Mouse (Mus musculus) kidney, embryonic 14.5 days (tissue): ENCODE measurements around the gene Rhbdl3. TPM values are rescaled to one million over a fixed set of nuclear protein-coding genes. Genes with fewer than 3 reads are reported as not detected.
A peak's percentile ranks its signal among the peaks of the same experiment; 100 is the strongest.
"Not testable (repeated sequence)": the region's sequence is repeated elsewhere in the genome, so short reads cannot be mapped to it uniquely, and the experiment has no call there.

Experiments used
- ATAC-seq: fragments of 200-750 bp; cut with Nextera tagmentation; 2 replicates; pipeline ENCODE4 v1.8.0; 2017; ENCODE audit warnings: moderate number of reproducible peaks, mild to moderate bottlenecking, moderate TSS enrichment, moderate library complexity; ENCODE audit not compliant: low FRiP score, low TSS enrichment
- H3K27ac ChIP-seq: fragments of 300-500 bp; sonication (generic); 2 replicates; pipeline ENCODE4 v1.5.1; 2014; ENCODE audit warnings: low read depth, mild to moderate bottlenecking, low read length, moderate library complexity, mixed read lengths
- H3K27me3 ChIP-seq: fragments of 300-500 bp; sonication (generic); 2 replicates; pipeline ENCODE4 v1.6.1; 2014; ENCODE audit warnings: mild to moderate bottlenecking, low read length; ENCODE audit not compliant: control insufficient read depth, insufficient read depth
- H3K36me3 ChIP-seq: fragments of 300-500 bp; sonication (generic); 2 replicates; pipeline ENCODE4 v1.6.1; 2014; ENCODE audit warnings: low read length, mixed read lengths; ENCODE audit not compliant: control insufficient read depth, insufficient read depth
- H3K4me1 ChIP-seq: fragments of 300-500 bp; sonication (generic); 2 replicates; pipeline ENCODE4 v1.6.1; 2014; ENCODE audit warnings: low read length, mixed read lengths; ENCODE audit not compliant: control insufficient read depth, insufficient read depth
- H3K4me2 ChIP-seq: fragments of 300-500 bp; sonication (generic); replicated peaks from 2 replicates; pipeline ENCODE4 v1.6.1; 2014; ENCODE audit warnings: low read depth, mild to moderate bottlenecking, low read length
- H3K4me3 ChIP-seq: fragments of 300-500 bp; sonication (generic); 2 replicates; pipeline ENCODE4 v1.5.1; 2014; ENCODE audit warnings: mild to moderate bottlenecking, low read length
- H3K9ac ChIP-seq: fragments of 300-500 bp; sonication (generic); 2 replicates; pipeline ENCODE4 v1.6.1; 2014; ENCODE audit warnings: low read depth, mild to moderate bottlenecking, low read length, moderate library complexity
- H3K9me3 ChIP-seq: fragments of 300-500 bp; sonication (generic); 2 replicates; pipeline ENCODE4 v1.6.1; 2016; ENCODE audit warnings: low read length; ENCODE audit not compliant: control insufficient read depth
- WGBS: fragments of 180-500 bp; shearing (Covaris S2); extraction: QIAGEN DNeasy Blood & Tissue Kit; methylation state at CpG from one replicate; pipeline ENCODE4 v1.1.7; 2014; 5-methylcytosine and 5-hydroxymethylcytosine counted together
- polyA plus RNA-seq: library from polyadenylated mRNA; unstranded; fragments of >200 nt; fragmentation: Nextera tagmentation; extraction: Ambion mirVana; gene quantifications from 2 replicates; pipeline ENCODE4 v1.2.1, GENCODE M21; 2014

Gene Rhbdl3
- polyA plus RNA-seq, 1 experiment from 2014 or later: 1.3 TPM

DNA sequence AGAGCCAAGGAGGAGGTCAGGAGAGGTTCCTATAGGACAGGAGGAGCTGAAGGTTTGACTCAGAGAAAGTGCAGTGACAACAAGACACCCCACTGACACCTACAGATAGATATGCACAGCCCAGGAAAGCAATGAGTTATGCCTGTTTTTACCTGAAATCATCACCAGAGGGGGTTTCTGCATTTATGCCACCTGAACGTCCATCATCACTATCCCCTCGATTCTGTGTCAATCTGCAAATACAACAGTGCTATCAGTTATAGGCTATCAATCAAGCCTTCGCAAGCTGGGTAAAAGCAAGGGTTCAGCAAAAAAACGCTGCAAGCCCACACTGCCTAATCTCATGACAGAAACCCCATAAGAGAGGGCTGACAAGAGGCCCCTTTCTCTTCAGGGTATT is 75.9 kb downstream of the Rhbdl3 start:
- ATAC-seq: no peak
- 71% methylated on average over 4 of the region's 4 CpGs for WGBS
- Histone ChIP-seq H3K4me1 (peaks cover 6% of the 10 kb centered on the region; the same call in 1 of the 2 replicates), H3K9me3 (no peaks in the 10 kb centered on the region), H3K36me3 (peaks cover 16% of the 10 kb centered on the region), H3K27ac (no peak overlapping the region), H3K9ac (no peak overlapping the region), H3K4me3 (no peak overlapping the region), H3K4me2 (no peak overlapping the region), H3K27me3 (no peaks in the 10 kb centered on the region)

DNA sequence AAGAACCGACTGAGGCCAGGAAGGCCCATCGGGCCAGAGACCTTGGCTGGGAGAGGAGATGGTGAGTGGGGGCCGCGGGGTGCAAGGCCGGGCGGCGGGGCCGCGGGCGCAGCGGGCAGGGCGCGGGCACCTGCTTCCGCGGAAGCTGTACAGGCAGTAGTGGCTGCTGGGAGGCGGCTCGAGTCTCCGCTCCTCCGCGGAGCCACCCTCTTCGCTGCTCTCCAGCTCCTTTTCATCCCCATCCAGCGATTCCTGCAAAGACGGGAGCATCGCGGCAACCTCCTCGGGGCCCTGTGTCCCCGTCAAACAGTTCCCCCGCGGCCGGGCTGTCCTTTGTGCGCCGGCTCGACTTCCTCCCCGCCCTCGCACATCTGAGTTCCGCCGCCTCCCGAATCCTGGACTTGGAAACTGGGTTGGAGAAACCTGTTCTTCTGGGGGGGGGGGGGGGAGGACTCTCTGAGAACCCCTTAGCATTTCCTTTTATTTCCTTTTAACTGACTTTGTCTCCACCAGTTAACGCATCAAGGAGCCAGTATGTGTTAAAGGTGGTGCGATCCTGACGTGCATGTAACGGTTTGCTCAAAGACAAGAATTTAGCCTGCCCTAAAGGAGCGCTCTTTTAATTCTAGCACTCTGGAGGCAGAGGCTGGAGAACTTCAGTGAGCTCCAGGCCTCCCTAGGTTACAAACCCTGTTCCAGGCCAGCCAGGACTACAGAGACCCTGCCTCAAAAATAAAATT is 77.2 kb downstream of the Rhbdl3 start, which contains the start of gene 5730455P16Rik:
TSS of gene 5730455P16Rik (minus strand) at position 323 of the 740 bp plus-strand sequence.
- 3% methylated on average over 35 of the region's 43 CpGs for WGBS
- ATAC-seq: peak; percentile 87; the same call in 1 of the 2 replicates
- Histone ChIP-seq H3K4me1 (peaks cover 6% of the 10 kb centered on the region; the same call in 1 of the 2 replicates), H3K27ac (peak within 1 kb of the TSS; percentile 76), H3K4me2 (peak within 1 kb of the TSS; percentile 74), H3K9me3 (no peaks in the 10 kb centered on the region), H3K4me3 (peak within 1 kb of the TSS; percentile 84), H3K27me3 (no peaks in the 10 kb centered on the region), H3K36me3 (peaks cover 14% of the 10 kb centered on the region), H3K9ac (peak within 1 kb of the TSS; percentile 95)

DNA sequence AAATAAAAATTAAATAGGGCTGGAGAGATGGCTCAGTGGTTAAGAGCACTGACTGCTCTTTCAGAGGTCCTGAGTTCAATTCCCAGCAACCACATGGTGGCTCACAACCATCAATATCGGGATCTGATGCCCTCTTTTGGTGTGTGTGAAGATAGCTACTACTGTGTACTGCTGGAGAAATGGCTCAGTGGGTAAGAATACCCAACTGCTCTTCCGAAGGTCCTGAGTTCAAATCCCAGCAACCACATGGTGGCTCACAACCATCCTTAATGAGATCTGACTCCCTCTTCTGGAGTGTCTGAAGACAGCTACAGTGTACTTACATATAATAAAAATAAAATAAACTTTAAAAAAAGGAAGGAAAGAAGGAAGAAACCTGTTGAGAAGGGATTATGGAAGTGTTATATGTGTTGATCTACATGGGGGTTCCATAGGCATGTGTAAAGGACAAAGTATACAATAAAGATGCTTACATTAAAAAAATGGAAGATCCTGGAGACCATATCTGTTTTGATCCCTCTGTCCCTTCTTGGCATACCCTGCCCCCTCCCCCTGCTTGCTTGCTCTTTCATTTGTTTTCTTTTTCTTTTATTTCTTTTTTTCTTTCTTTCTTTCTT is 77.8 kb downstream of the Rhbdl3 start:
- Histone ChIP-seq H3K4me3 (peak overlapping the region; percentile 84), H3K9ac (0 out of 2 replicates have a peak overlapping the region, but pooled peaks have one; percentile 95), H3K4me2 (peak overlapping the region; percentile 74)
- H3K27ac ChIP-seq, H3K36me3 ChIP-seq, H3K9me3 ChIP-seq, H3K4me1 ChIP-seq, H3K27me3 ChIP-seq, ATAC-seq: not testable (repeated sequence)
- 62% methylated on average over 2 of the region's 2 CpGs for WGBS

GRCm38 (mm10) chr11:80379184-80379583 is 78.5 kb downstream of the Rhbdl3 start:
- ATAC-seq, H3K27me3 ChIP-seq, H3K4me2 ChIP-seq, H3K36me3 ChIP-seq, H3K4me1 ChIP-seq, H3K9me3 ChIP-seq, H3K9ac ChIP-seq, H3K27ac ChIP-seq, H3K4me3 ChIP-seq: not testable (repeated sequence)
- 96% methylated on average over 7 of the region's 7 CpGs for WGBS

- H3K36me3 ChIP-seq: peaks cover 23% of the 10 kb centered on the region
- peak overlapping the region; percentile 44 for H3K4me2 ChIP-seq
- H3K9me3 ChIP-seq: no peaks in the 10 kb centered on the region
- peaks cover 9% of the 10 kb centered on the region; the same call in 1 of the 2 replicates for H3K4me1 ChIP-seq
- H3K27ac ChIP-seq: peak overlapping the region; percentile 81
- peak overlapping the region; percentile 74 for H3K4me3 ChIP-seq
- peak overlapping the region; percentile 61; the same call in 1 of the 2 replicates for H3K9ac ChIP-seq
- no peaks in the 10 kb centered on the region for H3K27me3 ChIP-seq
- WGBS: 4% methylated on average over 12 of the region's 12 CpGs
- no peak for ATAC-seq
These were observed 81.9 kb downstream of the Rhbdl3 start for GRCm38 (mm10) chr11:80382626-80383018.

DNA sequence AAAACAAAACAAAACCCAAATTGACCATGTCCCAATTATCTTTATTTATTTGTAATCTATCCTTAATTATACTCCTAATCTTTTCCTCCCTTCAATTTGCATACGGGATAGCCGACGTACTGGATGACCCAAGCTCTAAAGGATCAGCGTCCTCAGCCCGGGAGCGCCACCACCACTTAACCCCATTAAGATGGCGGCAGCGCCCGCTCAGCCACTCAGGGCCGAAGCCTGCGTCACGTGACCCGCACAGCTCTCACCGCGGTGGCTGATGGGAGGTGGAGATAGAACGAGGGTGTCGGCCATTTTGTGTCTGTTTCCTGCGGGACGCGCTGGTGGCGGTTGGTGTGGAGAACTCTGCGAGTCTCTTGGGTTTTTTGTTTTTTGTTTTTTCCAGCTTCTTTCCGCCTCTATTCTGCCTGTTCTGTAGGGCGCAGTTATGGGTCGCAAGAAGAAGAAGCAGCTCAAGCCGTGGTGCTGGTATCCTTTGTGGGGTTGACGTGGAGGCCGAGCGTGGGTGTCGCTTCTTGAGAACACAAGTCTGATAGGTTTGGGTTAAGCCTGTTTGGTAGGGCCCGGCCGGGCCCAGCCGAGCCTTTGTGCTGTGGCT is 82.4 kb downstream of the Rhbdl3 start, which contains the start of gene Zfp207:
TSS of gene Zfp207 (plus strand) at position 261 of the 607 bp plus-strand sequence.
- peak within 1 kb of the TSS; percentile 81 for H3K27ac ChIP-seq
- under 1% methylated on average over 33 of the region's 33 CpGs for WGBS
- peak within 1 kb of the TSS; percentile 98 for H3K9ac ChIP-seq
- peak; percentile 97 for ATAC-seq
- peaks cover 28% of the 10 kb centered on the region for H3K36me3 ChIP-seq
- no peaks in the 10 kb centered on the region for H3K27me3 ChIP-seq
- peak within 1 kb of the TSS; percentile 74 for H3K4me3 ChIP-seq
- H3K4me2 ChIP-seq: peak within 1 kb of the TSS; percentile 88
- no peaks in the 10 kb centered on the region for H3K9me3 ChIP-seq
- peaks cover 9% of the 10 kb centered on the region; the same call in 1 of the 2 replicates for H3K4me1 ChIP-seq

DNA sequence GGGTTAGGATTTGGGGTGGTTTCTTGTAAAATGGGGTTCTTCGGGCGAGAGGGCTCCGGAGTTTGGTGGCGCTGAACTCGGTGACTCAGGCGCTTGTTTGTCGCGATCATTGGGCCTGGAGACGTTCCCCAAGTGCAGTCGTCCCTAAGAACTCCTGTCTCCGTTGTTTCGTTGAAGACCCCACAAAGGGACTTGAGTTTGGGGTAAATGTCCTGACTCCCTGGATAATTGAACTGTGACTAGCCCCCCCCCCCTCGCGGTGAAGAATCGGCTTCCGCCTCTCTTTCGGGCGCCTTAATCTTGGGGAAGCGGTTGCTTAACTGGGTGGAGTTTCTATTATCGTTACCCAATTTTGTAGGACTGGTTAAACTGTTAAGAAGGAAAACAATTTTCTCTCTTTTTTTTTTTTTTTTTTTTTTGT is 82.9 kb downstream of the Rhbdl3 start:
- ATAC-seq: no peak; the same call in 1 of the 2 replicates
- Histone ChIP-seq H3K4me1 (peaks cover 9% of the 10 kb centered on the region; the same call in 1 of the 2 replicates), H3K4me3 (peak overlapping the region; percentile 74), H3K9me3 (no peaks in the 10 kb centered on the region), H3K4me2 (peak overlapping the region; percentile 88), H3K36me3 (peaks cover 33% of the 10 kb centered on the region), H3K27me3 (no peaks in the 10 kb centered on the region), H3K9ac (peak overlapping the region; percentile 98), H3K27ac (peak overlapping the region; percentile 81; the same call in 1 of the 2 replicates)
- WGBS: 0% methylated on average over 20 of the region's 20 CpGs

DNA sequence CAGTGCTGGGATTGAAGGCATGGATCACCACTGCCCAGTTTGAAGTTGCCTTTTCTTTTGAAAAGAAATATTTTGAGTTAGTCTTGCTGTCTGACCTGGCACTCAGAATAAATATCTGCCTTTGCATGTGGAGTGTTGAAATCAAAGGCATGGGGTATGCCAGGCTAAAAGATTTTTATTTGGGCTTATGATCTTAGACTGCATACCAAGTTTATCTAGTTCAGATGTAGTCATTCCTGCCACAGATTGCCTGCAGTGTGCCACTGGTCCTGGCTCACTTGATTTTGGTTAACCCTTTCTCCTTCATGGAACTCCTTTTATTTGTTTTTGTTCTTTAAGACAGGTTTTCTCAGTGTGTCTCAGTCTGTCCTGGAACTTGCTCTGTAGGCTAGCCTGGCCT is 83.7 kb downstream of the Rhbdl3 start:
- peak overlapping the region; percentile 88 for H3K4me2 ChIP-seq
- peaks cover 9% of the 10 kb centered on the region; the same call in 1 of the 2 replicates for H3K4me1 ChIP-seq
- no peaks in the 10 kb centered on the region for H3K27me3 ChIP-seq
- no peak for ATAC-seq
- H3K36me3 ChIP-seq: peaks cover 40% of the 10 kb centered on the region
- peak overlapping the region; percentile 98 for H3K9ac ChIP-seq
- H3K27ac ChIP-seq: no peak overlapping the region
- peak overlapping the region; percentile 74 for H3K4me3 ChIP-seq
- H3K9me3 ChIP-seq: no peaks in the 10 kb centered on the region
